Mouse (Mus musculus): Measurements from ENCODE around the gene Nrxn3. TPM values are rescaled to one million over a fixed set of nuclear protein-coding genes. Genes with fewer than 3 reads are reported as not detected.

Nrxn3 gene
- polyA plus RNA-seq, 1 experiment: not detected

- Histone ChIP-seq H3K27ac (ENCODE audit: insufficient read depth, low read length) (no peak overlapping the region), H3K4me1 (ENCODE audit: control insufficient read depth, insufficient read depth, low read length) (no peaks in the 10 kb centered on the region), H3K4me3 (ENCODE audit: insufficient read depth, low read length) (no peak overlapping the region)
- TF ChIP-seq POLR2A (IDR thresholded peaks at IDR 0.05; ENCODE audit: low read depth, low read length) (no peak), CTCF (IDR thresholded peaks at IDR 0.05; ENCODE audit: borderline replicate concordance, insufficient read depth, low read length) (no peak)
Observed at GRCm38 (mm10) chr12:89181157-89181561, 458.5 kb downstream of the Nrxn3 start.

- no peaks in the 10 kb centered on the region for H3K4me1 ChIP-seq (ENCODE audit: control insufficient read depth, insufficient read depth, low read length)
- no peak overlapping the region for H3K27ac ChIP-seq (ENCODE audit: insufficient read depth, low read length)
- TF ChIP-seq POLR2A (IDR thresholded peaks at IDR 0.05; ENCODE audit: low read depth, low read length) (no peak), CTCF (IDR thresholded peaks at IDR 0.05; ENCODE audit: borderline replicate concordance, insufficient read depth, low read length) (no peak)
- H3K4me3 ChIP-seq (ENCODE audit: insufficient read depth, low read length): no peak overlapping the region
Observed at GRCm38 (mm10) chr12:89198764-89199525, 476.3 kb downstream of the Nrxn3 start.

GRCm38 (mm10) chr12:89211608-89212007 is 488.9 kb downstream of the Nrxn3 start:
- no peak for TF ChIP-seq POLR2A (IDR thresholded peaks at IDR 0.05; ENCODE audit: low read depth, low read length)
- no peak for TF ChIP-seq CTCF (IDR thresholded peaks at IDR 0.05; ENCODE audit: borderline replicate concordance, insufficient read depth, low read length)
- H3K4me3 ChIP-seq (ENCODE audit: insufficient read depth, low read length): no peak overlapping the region
- no peaks in the 10 kb centered on the region for H3K4me1 ChIP-seq (ENCODE audit: control insufficient read depth, insufficient read depth, low read length)
- no peak overlapping the region for H3K27ac ChIP-seq (ENCODE audit: insufficient read depth, low read length)

- Histone ChIP-seq H3K4me1 (ENCODE audit: control insufficient read depth, insufficient read depth, low read length) (no peaks in the 10 kb centered on the region), H3K27ac (ENCODE audit: insufficient read depth, low read length) (no peak overlapping the region), H3K4me3 (ENCODE audit: insufficient read depth, low read length) (no peak overlapping the region)
- TF ChIP-seq POLR2A (IDR thresholded peaks at IDR 0.05; ENCODE audit: low read depth, low read length) (no peak), CTCF (IDR thresholded peaks at IDR 0.05; ENCODE audit: borderline replicate concordance, insufficient read depth, low read length) (no peak)
Observed at GRCm38 (mm10) chr12:89239826-89240225, 517.1 kb downstream of the Nrxn3 start.

- Histone ChIP-seq H3K27ac (ENCODE audit: insufficient read depth, low read length) (no peak overlapping the region), H3K4me3 (ENCODE audit: insufficient read depth, low read length) (no peak overlapping the region), H3K4me1 (ENCODE audit: control insufficient read depth, insufficient read depth, low read length) (no peaks in the 10 kb centered on the region)
- TF ChIP-seq POLR2A (IDR thresholded peaks at IDR 0.05; ENCODE audit: low read depth, low read length) (no peak), CTCF (IDR thresholded peaks at IDR 0.05; ENCODE audit: borderline replicate concordance, insufficient read depth, low read length) (no peak)
Observed at GRCm38 (mm10) chr12:89241554-89241953, 518.9 kb downstream of the Nrxn3 start.

- H3K4me1 ChIP-seq (ENCODE audit: control insufficient read depth, insufficient read depth, low read length): no peaks in the 10 kb centered on the region
- H3K27ac ChIP-seq (ENCODE audit: insufficient read depth, low read length): no peak overlapping the region
- TF ChIP-seq POLR2A (IDR thresholded peaks at IDR 0.05; ENCODE audit: low read depth, low read length): no peak
- no peak for TF ChIP-seq CTCF (IDR thresholded peaks at IDR 0.05; ENCODE audit: borderline replicate concordance, insufficient read depth, low read length)
- H3K4me3 ChIP-seq (ENCODE audit: insufficient read depth, low read length): no peak overlapping the region
Observed at GRCm38 (mm10) chr12:89242476-89242875, 519.8 kb downstream of the Nrxn3 start.

GRCm38 (mm10) chr12:89255275-89255892 is 532.7 kb downstream of the Nrxn3 start:
- H3K4me3 ChIP-seq (ENCODE audit: insufficient read depth, low read length): no peak overlapping the region
- no peak overlapping the region for H3K27ac ChIP-seq (ENCODE audit: insufficient read depth, low read length)
- TF ChIP-seq CTCF (IDR thresholded peaks at IDR 0.05; ENCODE audit: borderline replicate concordance, insufficient read depth, low read length) (no peak), POLR2A (IDR thresholded peaks at IDR 0.05; ENCODE audit: low read depth, low read length) (no peak)
- H3K4me1 ChIP-seq (ENCODE audit: control insufficient read depth, insufficient read depth, low read length): no peaks in the 10 kb centered on the region

- no peak overlapping the region for H3K27ac ChIP-seq (ENCODE audit: insufficient read depth, low read length)
- TF ChIP-seq POLR2A (IDR thresholded peaks at IDR 0.05; ENCODE audit: low read depth, low read length) (no peak), CTCF (IDR thresholded peaks at IDR 0.05; ENCODE audit: borderline replicate concordance, insufficient read depth, low read length) (no peak)
- H3K4me1 ChIP-seq (ENCODE audit: control insufficient read depth, insufficient read depth, low read length): no peaks in the 10 kb centered on the region
- H3K4me3 ChIP-seq (ENCODE audit: insufficient read depth, low read length): no peak overlapping the region
Observed at GRCm38 (mm10) chr12:89258879-89259278, 536.2 kb downstream of the Nrxn3 start.

GRCm38 (mm10) chr12:89260076-89260475 is 537.4 kb downstream of the Nrxn3 start:
- Histone ChIP-seq H3K4me1 (ENCODE audit: control insufficient read depth, insufficient read depth, low read length) (no peaks in the 10 kb centered on the region), H3K4me3 (ENCODE audit: insufficient read depth, low read length) (no peak overlapping the region), H3K27ac (ENCODE audit: insufficient read depth, low read length) (no peak overlapping the region)
- TF ChIP-seq POLR2A (IDR thresholded peaks at IDR 0.05; ENCODE audit: low read depth, low read length) (no peak), CTCF (IDR thresholded peaks at IDR 0.05; ENCODE audit: borderline replicate concordance, insufficient read depth, low read length) (no peak)

- TF ChIP-seq CTCF (IDR thresholded peaks at IDR 0.05; ENCODE audit: borderline replicate concordance, insufficient read depth, low read length): no peak
- TF ChIP-seq POLR2A (IDR thresholded peaks at IDR 0.05; ENCODE audit: low read depth, low read length): no peak
- H3K4me1 ChIP-seq (ENCODE audit: control insufficient read depth, insufficient read depth, low read length): no peaks in the 10 kb centered on the region
- no peak overlapping the region for H3K4me3 ChIP-seq (ENCODE audit: insufficient read depth, low read length)
- H3K27ac ChIP-seq (ENCODE audit: insufficient read depth, low read length): no peak overlapping the region
Observed at GRCm38 (mm10) chr12:89262261-89262660, 539.6 kb downstream of the Nrxn3 start.
